Mouse (Mus musculus) spleen, adult 18-20 months (tissue): Measurements from ENCODE around the gene Plekha6.

ENCODE experiments used
- DNase-seq, 2 experiments: peaks; one replicate each; pipeline ENCODE4 v3.0.0; 2022; ENCODE audit warnings: mixed read lengths in 2 of 2

The Plekha6 gene

GRCm38 (mm10) chr1:133163820-133164431 lies at the start of gene Plekha6:
Plekha6 (plus strand) TSS chr1:133164210.
- peak in 1 of 2 experiments; percentile 44 for DNase-seq

DNA sequence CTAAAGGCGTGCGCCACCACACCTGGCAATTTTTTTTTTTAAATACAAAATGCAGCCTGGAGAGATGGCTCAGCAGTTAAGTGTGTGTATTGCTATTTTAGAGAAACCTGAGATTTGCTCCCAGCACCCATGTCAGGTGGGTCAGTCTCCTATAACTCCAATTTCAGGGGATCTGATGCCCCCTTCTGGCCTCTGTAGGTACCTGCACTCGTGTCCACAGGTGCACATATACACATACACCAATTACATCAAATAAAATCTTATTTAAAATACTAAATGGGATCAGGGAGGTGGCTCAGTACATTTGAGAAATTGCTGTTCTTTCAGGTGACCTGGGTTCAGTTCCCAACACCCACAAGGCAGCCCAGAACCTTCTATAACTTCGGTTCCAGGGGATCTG lies 47.9 kb upstream of the Plekha6 start:
- DNase-seq, result no peak

DNA sequence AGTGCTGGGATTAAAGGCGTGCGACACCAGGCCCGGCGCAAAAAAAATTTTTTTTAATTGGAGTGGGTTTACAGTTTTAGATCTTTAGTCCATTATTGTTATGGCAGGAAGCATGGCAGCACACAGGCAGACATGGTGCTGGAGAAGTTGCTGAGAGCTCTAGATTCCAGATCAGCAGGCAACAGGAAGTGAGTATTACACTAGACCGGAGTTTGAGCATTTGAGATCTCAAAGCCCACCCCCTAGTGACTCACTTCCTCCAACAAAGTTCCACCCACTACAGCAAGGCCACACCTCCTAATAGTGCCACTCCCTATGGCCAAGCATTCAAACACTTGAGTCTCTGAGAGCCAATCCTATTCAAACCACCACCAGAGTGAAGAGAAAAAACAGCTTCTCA lies 45.9 kb upstream of the Plekha6 start:
- no peak for DNase-seq

DNA sequence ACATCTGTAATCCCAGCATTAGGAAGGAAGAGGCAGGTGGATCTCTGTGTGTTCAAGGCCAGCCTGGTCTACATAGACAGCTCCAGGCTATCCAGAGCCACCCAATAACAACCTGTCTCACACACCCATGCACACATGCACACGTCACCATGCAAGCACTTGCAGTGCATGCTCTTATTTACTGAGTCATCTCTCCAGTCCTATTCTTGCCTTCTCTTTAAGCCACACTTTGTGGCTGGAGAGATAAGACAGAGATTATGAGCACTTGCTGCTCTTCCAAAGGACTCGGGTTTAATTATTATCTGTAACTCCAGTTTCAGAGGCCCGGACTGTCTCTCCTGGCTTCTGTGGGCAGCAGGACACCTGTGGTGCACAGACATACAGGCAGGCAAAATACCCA lies 45.2 kb upstream of the Plekha6 start:
- DNase-seq, result no peak

- DNase-seq, result no peak
Measured at GRCm38 (mm10) chr1:133119931-133120712, 43.9 kb upstream of the Plekha6 start.

DNA sequence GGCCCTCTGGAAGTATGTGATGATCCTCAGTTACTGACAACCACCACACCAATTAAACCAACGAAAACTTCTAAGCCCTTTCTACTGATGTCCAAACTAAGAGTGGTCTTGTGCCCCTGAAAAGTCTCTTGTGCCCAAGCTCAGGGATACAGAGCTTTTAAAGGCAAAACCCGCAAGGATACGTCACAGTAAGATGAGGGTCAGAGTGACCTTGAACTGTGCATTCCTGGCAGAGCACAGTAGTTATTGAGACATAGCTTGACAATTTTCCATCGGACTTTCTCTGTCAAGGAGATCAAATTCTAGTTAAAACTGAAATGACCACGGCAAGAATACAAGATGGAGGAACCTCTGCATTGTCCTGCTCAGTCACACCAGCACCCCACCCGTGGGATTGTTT lies 42.8 kb upstream of the Plekha6 start:
- DNase-seq, result no peak

DNA sequence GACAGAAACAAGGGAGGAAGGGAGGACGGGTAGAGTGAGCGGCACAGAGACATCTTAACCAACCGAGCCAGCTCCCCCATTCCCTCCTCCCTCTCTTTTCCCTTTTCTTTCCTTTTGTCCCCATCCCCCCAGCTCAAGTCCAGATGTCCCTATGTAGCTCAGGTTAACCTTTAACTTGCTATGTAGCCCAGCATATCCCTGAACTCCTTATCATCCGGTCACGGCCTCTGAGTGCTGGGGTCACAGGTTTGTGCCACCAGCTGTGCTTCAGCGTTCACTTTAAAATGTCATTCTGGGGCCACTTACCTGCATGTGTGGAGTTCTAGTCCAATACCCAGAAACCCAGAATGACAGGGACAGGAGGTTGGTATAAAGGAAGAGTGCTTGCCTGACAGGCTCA lies 39.9 kb upstream of the Plekha6 start:
- DNase-seq, result no peak

GRCm38 (mm10) chr1:133125640-133126364 lies 38.2 kb upstream of the Plekha6 start:
- DNase-seq, result no peak

- no peak for DNase-seq
Measured at GRCm38 (mm10) chr1:133126365-133126740, 37.7 kb upstream of the Plekha6 start.

DNA sequence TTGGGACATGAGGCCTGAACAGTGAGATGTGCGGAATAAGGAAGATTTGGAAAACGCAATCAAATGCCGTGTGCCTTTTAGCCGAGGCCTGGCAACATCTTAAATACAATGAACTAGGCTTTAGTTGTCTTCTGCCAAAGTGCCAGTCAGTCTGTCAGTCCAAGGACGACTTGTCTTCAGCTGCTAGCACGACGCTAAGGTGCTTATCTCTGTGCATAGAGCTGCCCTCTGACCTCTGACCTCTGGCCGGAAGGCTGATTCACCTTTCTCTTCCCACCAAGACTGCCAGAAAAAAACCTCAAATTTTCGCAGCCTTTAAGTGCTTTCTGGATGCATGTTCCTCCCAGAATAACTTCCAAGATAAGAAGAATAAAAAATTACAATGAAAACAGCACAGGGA lies 36.7 kb upstream of the Plekha6 start:
- no peak for DNase-seq

- peak in 1 of 2 experiments; percentile 9 for DNase-seq
Measured at GRCm38 (mm10) chr1:133129471-133130221, 34.4 kb upstream of the Plekha6 start.

GRCm38 (mm10) chr1:133130638-133131560 lies 33.1 kb upstream of the Plekha6 start, which contains the start of gene Ppp1r15b:
Ppp1r15b (plus strand) TSS chr1:133131143.
- DNase-seq, result peak; percentile 90 to 99

DNA sequence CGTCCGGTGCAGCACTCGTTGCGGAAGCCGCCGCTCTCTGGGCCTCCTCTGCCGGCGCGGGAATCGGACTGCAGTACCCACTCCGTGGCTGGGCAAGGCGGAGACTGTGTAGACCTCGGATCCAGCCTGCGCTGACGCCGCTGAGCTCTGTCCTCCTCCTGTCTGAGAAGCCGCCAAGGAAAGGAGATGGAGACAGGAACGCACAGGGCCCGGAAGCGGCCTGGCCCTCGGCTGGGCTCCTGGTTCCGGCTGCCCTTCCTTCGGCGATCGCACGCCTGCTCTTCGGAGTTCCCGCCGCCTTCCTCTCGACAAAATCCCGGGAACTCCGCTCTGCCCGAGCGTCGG lies 32.5 kb upstream of the Plekha6 start:
- DNase-seq, result no peak

- DNase-seq, result peak in 1 of 2 experiments; percentile 15
Measured at GRCm38 (mm10) chr1:133131936-133132335, 32.1 kb upstream of the Plekha6 start.

- DNase-seq, result peak in 1 of 2 experiments; percentile 20
Measured at GRCm38 (mm10) chr1:133132388-133133326, 31.4 kb upstream of the Plekha6 start.

DNA sequence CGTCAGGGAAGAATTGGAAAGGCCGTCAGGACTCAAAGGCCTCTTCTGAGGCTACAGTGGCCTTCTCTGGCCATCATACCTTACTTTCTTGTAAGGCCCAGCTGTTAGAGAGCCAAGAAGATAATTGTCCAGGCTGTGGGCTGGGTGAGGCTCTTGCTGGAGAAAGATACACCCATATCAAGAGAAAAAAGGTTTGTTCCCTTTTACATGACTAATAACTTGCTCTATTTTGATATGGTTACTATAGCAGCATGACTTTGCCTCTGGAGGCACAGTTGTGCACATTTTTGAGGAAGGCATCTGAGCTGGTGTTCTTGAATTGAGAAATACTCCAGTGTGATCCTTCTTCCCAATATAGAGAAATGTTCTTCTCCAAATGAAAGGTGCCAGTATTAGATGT lies 30.6 kb upstream of the Plekha6 start:
- no peak for DNase-seq

- DNase-seq, result no peak
Measured at GRCm38 (mm10) chr1:133134071-133134470, 29.9 kb upstream of the Plekha6 start.

DNA sequence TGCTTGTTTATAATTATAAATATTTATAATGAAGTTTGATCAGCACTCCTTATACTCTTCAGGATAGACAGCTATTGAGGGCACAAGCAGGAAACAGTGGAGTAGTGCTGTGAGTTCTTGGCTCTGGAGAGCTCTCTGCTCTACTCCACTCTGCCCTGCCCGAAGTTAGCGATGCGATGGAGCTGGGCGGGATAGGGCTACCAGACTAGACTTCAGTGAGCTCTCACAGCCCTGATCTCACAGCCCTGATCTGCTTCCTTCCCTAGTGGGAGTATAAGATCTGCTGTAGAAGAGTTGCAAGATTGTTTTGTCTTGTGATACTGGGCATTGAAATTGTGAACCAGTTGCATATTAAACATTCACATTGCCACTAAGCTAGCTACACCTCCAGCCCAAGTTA lies 29.1 kb upstream of the Plekha6 start:
- DNase-seq, result no peak

- DNase-seq, result no peak
Measured at GRCm38 (mm10) chr1:133135808-133136207, 28.2 kb upstream of the Plekha6 start.

DNA sequence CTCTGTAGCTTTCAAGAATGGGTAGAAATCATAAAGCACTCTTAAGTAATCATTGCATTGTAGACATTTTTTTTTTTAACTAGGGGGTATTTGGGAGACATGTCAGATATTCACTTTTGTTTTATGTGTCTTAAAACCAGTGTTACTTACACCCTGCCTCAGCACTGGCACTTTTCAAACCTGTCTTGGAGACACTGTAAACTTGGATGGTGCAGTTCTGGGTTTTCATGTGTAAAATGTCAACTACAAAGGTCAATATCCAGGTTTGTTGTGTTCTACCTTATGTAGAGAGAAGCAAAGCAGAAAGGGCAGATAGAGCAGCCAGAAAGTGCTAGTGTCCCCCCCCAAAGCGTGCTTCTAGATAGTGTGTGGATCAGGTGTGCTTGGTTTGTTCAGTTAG lies 25.6 kb upstream of the Plekha6 start:
- no peak for DNase-seq
